Mouse (Mus musculus) urinary bladder, adult 2 months (tissue): ENCODE results near the gene Ppfia2. TPM values are rescaled to one million over a fixed set of nuclear protein-coding genes. Genes with fewer than 3 reads are reported as not detected.

ENCODE experiments used
- DNase-seq: peaks from one replicate; pipeline ENCODE4 v3.0.0; 2022; ENCODE audit warnings: low spot score
- polyA plus RNA-seq: library from polyadenylated mRNA; depleted of rRNA; stranded (reverse); fragments of >200 nt; gene quantifications from 2 replicates; pipeline ENCODE4 v1.2.3, GENCODE M21; 2012

Gene Ppfia2
- polyA plus RNA-seq, 1 experiment, result 0.14 TPM

GRCm38 (mm10) chr10:106665221-106665620 lies 195.1 kb downstream of the Ppfia2 start:
- no peak for DNase-seq

- no peak for DNase-seq
These were observed 200.0 kb downstream of the Ppfia2 start for GRCm38 (mm10) chr10:106670170-106670569.

- no peak for DNase-seq
These were observed 211.3 kb downstream of the Ppfia2 start for GRCm38 (mm10) chr10:106681395-106681794.

DNA sequence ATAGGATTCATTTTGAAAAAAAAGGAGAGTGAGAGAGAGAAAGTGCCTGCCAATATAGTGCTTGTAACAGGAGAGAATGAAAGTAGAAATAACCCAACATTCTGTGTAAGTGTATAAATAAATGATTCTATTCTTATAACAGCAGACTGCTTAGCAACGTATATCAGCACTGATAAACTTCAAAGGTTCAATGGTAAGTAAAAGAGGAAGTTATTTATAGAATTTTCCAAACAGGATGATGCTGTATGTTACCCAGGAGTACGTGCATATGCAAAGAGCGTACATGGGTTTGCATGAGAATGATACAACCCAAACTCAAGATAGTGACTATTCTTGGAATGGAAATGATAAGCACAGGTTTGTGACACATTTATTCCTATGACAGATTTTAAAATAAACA lies 215.4 kb downstream of the Ppfia2 start:
- no peak for DNase-seq

GRCm38 (mm10) chr10:106719936-106720335 lies 249.8 kb downstream of the Ppfia2 start:
- DNase-seq, result no peak

- no peak for DNase-seq
These were observed 262.1 kb downstream of the Ppfia2 start for GRCm38 (mm10) chr10:106732265-106732664.

DNA sequence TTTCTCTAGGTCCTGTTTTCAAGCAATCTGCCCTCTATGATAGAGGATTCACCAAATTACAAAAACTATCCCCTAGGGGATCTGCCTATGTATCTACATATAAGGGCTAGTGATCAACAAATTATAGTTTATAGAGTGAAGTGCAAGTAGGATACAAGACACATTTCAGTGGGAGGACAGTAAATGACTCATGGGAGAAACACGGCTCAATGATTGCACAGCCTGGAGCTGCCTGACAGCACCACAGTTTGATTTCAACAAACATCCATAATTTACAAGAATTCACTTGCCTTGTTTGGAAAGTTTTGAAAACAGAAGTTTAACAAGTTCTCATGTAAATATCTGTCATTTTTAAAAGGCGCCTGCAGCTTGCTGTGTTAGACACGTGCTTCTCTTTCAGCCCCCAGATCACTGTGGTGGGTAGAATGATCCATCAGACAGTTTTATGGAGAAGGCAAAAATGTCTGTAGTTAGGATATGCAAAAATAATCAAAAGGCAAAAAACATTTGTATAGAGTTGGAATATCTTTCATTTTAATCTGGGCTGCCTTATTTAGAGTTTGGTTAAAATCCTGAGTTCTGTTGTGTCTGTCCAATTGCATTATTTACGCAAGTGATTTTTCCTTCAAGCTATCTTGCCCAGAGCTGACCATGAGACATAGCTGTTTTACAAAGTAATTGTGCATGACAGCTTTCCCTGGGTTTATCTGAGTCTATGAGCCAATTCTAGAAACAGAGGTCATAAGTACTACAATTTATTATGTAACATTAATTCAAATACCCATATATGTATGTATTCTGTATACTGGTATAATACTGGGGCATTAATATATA lies 266.3 kb downstream of the Ppfia2 start:
- no peak for DNase-seq

DNA sequence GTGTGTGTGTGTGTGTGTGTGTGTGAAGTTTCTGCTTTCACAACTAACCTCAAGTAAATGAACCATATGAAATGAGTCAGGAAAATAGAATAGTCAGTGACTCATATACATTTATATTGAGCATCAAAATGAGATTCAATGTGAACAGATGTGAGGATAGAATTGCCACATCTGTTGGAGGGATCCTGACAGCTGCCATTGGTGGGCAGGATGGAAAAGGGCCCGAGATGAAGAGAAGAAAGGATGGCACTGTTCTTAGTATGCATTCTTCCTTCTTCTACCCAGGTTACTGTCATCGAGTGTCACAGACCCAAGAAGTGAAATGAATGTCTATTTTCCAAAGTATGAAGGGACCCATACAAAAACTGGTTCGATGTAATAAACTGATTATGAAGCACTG lies 268.1 kb downstream of the Ppfia2 start:
- DNase-seq, result no peak

GRCm38 (mm10) chr10:106744966-106745365 lies 274.8 kb downstream of the Ppfia2 start:
- DNase-seq, result no peak

DNA sequence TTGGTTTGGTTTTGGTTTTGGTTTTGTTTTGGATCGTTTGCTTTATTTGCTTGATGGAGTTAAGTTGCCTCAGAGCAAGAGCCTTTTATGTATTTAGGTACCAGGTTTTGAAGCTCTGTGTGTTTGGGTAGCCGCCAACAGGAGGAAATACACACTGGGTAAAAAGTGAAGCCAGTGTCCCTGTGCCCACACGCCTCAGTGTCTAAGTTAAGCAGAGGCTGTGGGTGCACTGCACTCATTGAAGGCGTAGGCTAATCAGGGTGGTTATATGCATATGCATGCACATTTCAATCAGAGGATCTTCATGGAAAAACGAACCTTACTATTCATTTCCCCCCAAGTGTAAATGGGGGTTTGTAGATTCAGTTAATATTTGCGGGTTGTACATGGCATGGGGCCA lies 290.9 kb downstream of the Ppfia2 start:
- no peak for DNase-seq

- DNase-seq, result no peak
These were observed 293.6 kb downstream of the Ppfia2 start for GRCm38 (mm10) chr10:106763785-106764184.

DNA sequence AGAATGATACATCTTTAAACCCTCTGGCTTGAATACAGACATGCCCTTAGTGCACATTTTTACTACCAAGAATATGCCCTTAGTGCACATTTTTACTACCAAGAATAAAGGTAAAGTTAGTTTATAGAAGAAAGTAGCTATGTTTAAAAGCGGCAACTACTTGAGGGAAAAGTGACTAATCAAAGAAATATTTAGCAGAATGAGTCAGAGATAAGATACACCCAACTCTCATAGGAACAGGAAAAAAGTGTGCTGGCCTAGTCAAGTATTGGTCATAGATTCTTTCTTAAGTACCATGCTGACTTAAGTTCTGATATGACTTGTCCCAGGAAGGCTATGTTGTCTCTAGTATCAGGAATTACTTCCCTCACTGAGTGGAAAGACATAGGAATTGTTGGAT lies 305.4 kb downstream of the Ppfia2 start:
- no peak for DNase-seq

- no peak for DNase-seq
These were observed 345.3 kb downstream of the Ppfia2 start for GRCm38 (mm10) chr10:106815447-106815846.

DNA sequence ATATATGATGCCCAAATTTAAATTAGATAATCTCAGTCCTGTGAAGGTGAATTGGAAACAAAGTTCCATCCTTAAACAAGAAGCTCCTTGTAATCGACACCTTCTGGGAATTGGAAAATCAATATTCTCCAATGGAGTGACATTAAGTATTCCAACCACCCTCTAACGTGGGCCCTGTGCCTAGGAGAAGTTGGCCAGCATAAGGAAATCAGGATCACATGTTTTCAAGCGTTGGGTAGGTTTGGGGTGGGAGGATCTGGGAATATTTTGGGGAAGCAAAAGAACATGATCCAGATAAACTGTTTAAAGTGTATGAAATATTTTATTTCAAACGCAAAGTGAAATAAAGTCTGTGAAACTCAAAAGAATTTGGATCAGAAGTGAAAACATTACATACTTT lies 348.2 kb downstream of the Ppfia2 start:
- no peak for DNase-seq

- DNase-seq, result no peak
These were observed 354.1 kb downstream of the Ppfia2 start for GRCm38 (mm10) chr10:106824215-106824614.

GRCm38 (mm10) chr10:106838476-106838875 lies 368.3 kb downstream of the Ppfia2 start:
- no peak for DNase-seq

- DNase-seq, result no peak
These were observed 388.0 kb downstream of the Ppfia2 start for GRCm38 (mm10) chr10:106858106-106858505.

GRCm38 (mm10) chr10:106870233-106870632 lies 400.1 kb downstream of the Ppfia2 start:
- no peak for DNase-seq

DNA sequence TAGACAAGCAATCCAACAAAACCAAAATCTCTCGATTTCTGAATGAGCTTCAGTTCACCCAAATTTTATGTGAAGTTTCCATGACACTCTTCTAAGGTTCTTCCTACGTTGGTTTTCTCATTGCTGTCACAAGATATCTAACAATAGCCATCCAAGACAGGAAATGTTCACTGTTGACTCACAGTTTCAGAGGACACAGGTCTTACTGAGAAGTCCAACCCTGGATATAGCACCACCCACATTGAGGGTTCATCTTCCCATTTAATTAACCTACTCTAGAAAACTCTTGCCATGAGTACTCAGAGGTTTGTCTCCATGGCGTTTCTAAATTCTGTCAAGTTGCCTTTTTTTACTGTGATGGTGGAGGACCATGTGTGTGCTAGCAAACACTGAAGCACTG lies 401.7 kb downstream of the Ppfia2 start:
- no peak for DNase-seq

- DNase-seq, result no peak
These were observed 402.6 kb downstream of the Ppfia2 start for GRCm38 (mm10) chr10:106872714-106873113.

DNA sequence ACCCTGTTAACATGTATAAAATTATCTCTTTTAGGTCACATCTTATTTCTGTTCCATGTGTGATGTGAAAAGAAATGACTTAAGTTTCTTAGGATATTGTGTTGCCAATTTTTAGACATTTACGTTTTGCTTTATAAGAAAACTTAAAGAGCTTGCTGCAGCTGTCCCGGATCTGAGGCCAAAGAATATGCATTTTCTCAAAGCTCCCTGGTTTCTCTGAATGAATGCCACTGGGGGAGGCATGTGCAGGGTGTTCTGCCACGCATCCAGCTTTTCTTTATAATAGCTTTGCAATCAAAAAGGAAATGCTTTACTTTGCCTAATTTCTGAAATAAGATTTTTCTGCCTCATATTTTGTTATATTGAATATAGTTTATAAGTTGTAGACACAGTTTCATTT lies 411.2 kb downstream of the Ppfia2 start:
- DNase-seq, result no peak

GRCm38 (mm10) chr10:106896351-106896750 lies 426.2 kb downstream of the Ppfia2 start:
- DNase-seq, result no peak

DNA sequence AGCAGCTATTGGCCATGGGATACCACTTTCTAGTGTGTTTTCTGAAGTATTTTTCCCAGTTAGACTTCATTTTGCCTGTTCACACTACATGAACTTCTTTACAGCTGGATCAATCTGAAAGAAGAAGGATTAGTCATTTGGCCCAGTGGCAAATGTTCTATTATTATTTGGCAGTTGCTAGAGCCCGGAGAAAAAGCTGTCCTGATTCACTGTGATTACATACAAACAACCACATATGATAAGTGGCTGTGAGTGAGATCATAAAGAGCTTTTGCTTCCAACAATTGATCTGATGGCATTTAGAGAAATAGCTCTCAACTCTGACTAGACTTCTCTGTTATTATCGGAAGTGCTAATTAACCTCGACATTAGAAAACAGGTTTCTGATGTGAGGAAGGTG lies 440.0 kb downstream of the Ppfia2 start:
- DNase-seq, result no peak

DNA sequence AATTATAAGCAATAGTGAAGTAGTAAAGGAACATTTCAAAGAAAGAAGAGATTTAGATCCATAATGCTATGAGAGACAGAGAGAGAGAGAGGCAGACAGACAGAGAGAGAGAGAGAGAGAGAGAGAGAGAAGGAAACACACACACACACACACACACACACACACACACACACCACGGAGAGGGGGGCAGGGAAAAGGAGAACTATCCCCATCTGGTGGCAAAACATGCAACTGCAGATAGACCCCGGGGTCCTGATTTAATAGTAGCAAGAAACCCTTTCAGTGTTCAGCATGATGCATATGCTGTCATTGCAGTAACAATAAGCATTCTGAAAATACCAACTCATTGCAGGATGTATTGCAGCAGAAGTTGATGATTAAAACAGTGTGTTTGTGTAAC lies 442.9 kb downstream of the Ppfia2 start:
- no peak for DNase-seq
